Mouse (Mus musculus) kidney, embryonic 15.5 days (tissue): ENCODE measurements around the gene Cnnm1. TPM values are rescaled to one million over a fixed set of nuclear protein-coding genes. Genes with fewer than 3 reads are reported as not detected.

Source experiments
- ATAC-seq: fragments of 200-750 bp; cut with Nextera tagmentation; replicated peaks from 2 replicates; pipeline ENCODE4 v1.8.0; 2017; ENCODE audit warnings: moderate TSS enrichment; ENCODE audit not compliant: low FRiP score
- H3K27ac ChIP-seq: fragments of 300-500 bp; sonication (generic); 2 replicates; pipeline ENCODE4 v1.5.1; 2015; ENCODE audit warnings: mild to moderate bottlenecking, inconsistent platforms
- H3K27me3 ChIP-seq: fragments of 300-500 bp; sonication (generic); 2 replicates; pipeline ENCODE4 v1.6.1; 2015; ENCODE audit warnings: inconsistent platforms
- H3K36me3 ChIP-seq: fragments of 300-500 bp; sonication (generic); 2 replicates; pipeline ENCODE4 v1.6.1; 2015; ENCODE audit warnings: inconsistent platforms
- H3K4me1 ChIP-seq: fragments of 300-500 bp; sonication (generic); 2 replicates; pipeline ENCODE4 v1.6.1; 2015; ENCODE audit warnings: inconsistent platforms
- H3K4me2 ChIP-seq: fragments of 300-500 bp; sonication (generic); 2 replicates; pipeline ENCODE4 v1.6.1; 2015; ENCODE audit warnings: moderate library complexity, mild to moderate bottlenecking, inconsistent platforms
- H3K4me3 ChIP-seq: fragments of 300-500 bp; sonication (generic); replicated peaks from 2 replicates; pipeline ENCODE4 v1.5.1; 2015; ENCODE audit warnings: mild to moderate bottlenecking, inconsistent platforms
- H3K9ac ChIP-seq: fragments of 300-500 bp; sonication (generic); 2 replicates; pipeline ENCODE4 v1.6.1; 2015; ENCODE audit warnings: mild to moderate bottlenecking, inconsistent platforms
- H3K9me3 ChIP-seq: fragments of 300-500 bp; sonication (generic); replicated peaks from 2 replicates; pipeline ENCODE4 v1.6.1; 2016; ENCODE audit warnings: inconsistent platforms
- WGBS: fragments of 180-500 bp; shearing (Covaris S2); methylation state at CpG from one replicate; pipeline ENCODE4 v1.1.7; 2015; ENCODE audit warnings: mixed read lengths; 5-methylcytosine and 5-hydroxymethylcytosine counted together
- polyA plus RNA-seq: library from polyadenylated mRNA; unstranded; fragments of >200 nt; fragmentation: Nextera tagmentation; extraction: Ambion mirVana; gene quantifications from 2 replicates; pipeline ENCODE4 v1.2.1, GENCODE M21; 2015

The Cnnm1 gene
- polyA plus RNA-seq, 1 experiment from 2014 or later: 0.19 TPM

DNA sequence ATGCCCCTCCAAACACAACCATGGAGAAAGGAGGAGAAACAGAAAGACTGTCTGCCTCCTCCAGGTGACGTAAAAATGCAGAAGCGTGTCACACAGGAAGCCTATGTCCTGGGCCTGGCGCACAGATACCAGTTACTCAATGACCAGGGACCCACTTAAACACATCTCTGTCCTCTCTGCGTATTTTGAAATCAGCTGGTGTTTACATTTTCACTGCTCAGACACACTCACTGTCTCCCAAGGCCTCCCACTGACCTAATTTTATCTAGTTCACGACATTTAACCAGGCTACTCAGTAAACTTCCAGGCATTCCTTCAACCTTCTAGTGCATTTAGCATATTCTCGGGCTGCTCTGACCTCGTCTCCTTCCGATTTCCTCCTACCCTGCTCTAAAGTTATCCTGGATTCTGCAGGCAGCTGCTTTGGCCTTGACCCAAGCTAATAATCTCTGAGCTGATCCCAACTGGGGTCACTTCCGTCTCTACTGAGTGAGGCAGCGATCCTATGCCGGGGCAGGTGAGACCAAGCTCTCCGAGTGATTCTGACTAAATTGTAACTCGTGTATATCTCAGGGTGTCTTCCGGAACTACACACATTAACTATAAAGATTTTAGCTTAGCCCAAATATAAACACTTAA, 76.3 kb downstream of the Cnnm1 start:
- Histone ChIP-seq H3K4me3 (no peak overlapping the region), H3K4me2 (no peak overlapping the region), H3K36me3 (peaks cover 16% of the 10 kb centered on the region; the same call in 1 of the 2 replicates), H3K27me3 (no peaks in the 10 kb centered on the region), H3K27ac (peak overlapping the region; percentile 37; the same call in 1 of the 2 replicates), H3K9me3 (no peaks in the 10 kb centered on the region), H3K4me1 (peaks cover 21% of the 10 kb centered on the region), H3K9ac (no peak overlapping the region)
- 78% methylated on average over 14 of the region's 14 CpGs for WGBS
- no peak for ATAC-seq

DNA sequence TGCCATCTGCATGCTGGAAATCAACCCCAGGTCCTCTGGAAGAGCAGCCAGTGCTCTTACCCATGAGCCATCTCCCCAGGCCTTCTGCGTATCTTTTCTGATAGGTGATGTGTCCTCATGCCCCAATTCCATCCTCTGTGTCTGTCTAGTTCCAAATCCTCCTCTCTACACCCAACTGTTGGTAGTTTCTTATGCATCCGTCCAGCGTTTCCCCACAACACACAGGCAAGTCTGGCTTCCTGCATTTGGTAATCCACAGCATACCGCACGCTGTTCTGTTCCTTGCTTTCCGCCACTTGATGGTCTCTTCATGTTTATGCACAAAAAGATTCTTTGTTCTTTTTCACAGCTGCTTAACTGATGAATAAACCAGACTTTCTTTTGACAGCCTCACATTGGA, 77.1 kb downstream of the Cnnm1 start:
- H3K27ac ChIP-seq: no peak overlapping the region
- peaks cover 16% of the 10 kb centered on the region; the same call in 1 of the 2 replicates for H3K36me3 ChIP-seq
- WGBS: 93% methylated on average over 6 of the region's 6 CpGs
- H3K4me1 ChIP-seq: peaks cover 26% of the 10 kb centered on the region
- H3K27me3 ChIP-seq: no peaks in the 10 kb centered on the region
- no peaks in the 10 kb centered on the region for H3K9me3 ChIP-seq
- H3K4me2 ChIP-seq: no peak overlapping the region
- no peak overlapping the region for H3K4me3 ChIP-seq
- ATAC-seq: no peak
- no peak overlapping the region for H3K9ac ChIP-seq

DNA sequence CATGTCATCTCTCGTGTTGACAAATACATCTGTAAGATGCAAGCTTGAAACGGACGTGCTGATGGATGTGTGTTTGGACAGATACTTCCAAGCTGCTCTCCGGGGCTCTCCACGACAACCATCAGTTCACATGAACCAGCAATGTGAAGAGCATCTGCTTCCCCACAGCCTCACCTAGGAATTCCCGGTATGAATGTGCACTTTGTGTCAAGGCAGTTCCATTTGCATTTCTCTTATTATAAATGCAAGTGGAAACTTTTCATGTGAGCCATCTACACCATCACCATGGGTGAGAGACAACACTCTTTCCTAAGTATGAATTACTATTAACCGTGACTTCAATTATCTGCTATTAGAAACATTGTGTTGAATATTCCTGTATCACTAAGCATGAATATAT, 77.6 kb downstream of the Cnnm1 start:
- 84% methylated on average over 7 of the region's 7 CpGs for WGBS
- no peak for ATAC-seq

DNA sequence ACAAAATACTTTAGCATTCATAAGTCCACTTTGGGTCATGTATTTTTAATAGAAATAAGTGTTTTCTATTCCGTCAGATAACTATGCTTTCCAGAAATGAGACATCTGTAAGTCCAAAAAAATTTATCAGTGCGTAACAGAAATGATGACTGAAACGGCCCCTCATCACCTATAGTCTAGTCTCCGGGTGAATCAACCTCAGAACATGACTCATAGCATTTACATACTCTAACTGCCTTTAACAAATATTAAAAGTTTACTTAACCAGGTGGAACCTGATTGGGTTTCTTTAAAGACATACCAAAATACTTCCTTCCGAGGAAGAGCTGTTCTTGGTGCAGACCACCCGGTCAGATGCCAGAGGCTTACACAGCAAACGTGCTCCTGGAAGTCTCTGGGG, 78.0 kb downstream of the Cnnm1 start:
- Histone ChIP-seq H3K36me3 (peaks cover 12% of the 10 kb centered on the region; the same call in 1 of the 2 replicates), H3K4me1 (peaks cover 32% of the 10 kb centered on the region), H3K4me2 (no peak overlapping the region), H3K9ac (no peak overlapping the region), H3K27ac (no peak overlapping the region), H3K9me3 (no peaks in the 10 kb centered on the region), H3K4me3 (no peak overlapping the region), H3K27me3 (no peaks in the 10 kb centered on the region)
- WGBS: 84% methylated on average over 7 of the region's 7 CpGs
- ATAC-seq: no peak

More for the DNA sequence above, 77.6 kb downstream of the Cnnm1 start:
- H3K36me3 ChIP-seq: peaks cover 12% of the 10 kb centered on the region; the same call in 1 of the 2 replicates
- H3K27ac ChIP-seq: no peak overlapping the region
- H3K9ac ChIP-seq: no peak overlapping the region
- H3K4me2 ChIP-seq: no peak overlapping the region
- no peak overlapping the region for H3K4me3 ChIP-seq
- H3K9me3 ChIP-seq: no peaks in the 10 kb centered on the region
- H3K27me3 ChIP-seq: no peaks in the 10 kb centered on the region
- H3K4me1 ChIP-seq: peaks cover 30% of the 10 kb centered on the region

DNA sequence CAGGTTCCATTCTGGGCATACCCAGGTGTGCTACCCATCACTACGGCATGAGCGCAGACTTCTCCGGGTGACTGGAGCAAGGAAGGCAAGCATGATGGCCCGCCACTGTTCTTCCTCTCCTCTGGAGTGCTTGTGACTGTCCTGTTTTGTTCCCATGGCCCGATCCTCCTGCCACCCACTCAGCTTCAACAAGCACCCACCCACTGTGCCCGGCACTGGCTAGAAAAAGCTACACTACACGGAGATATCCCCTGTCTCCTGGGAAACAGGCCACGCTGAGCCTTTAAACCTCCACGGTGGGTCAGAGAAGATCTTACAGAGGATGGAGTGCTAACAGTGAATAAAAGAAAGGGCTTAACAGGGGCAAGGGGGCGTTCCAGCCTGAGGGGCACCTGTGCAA, 79.0 kb downstream of the Cnnm1 start:
- no peaks in the 10 kb centered on the region for H3K9me3 ChIP-seq
- H3K4me3 ChIP-seq: no peak overlapping the region
- peaks cover 40% of the 10 kb centered on the region for H3K4me1 ChIP-seq
- no peak overlapping the region for H3K4me2 ChIP-seq
- peaks cover 8% of the 10 kb centered on the region; the same call in 1 of the 2 replicates for H3K36me3 ChIP-seq
- ATAC-seq: no peak
- no peak overlapping the region for H3K9ac ChIP-seq
- WGBS: 93% methylated on average over 10 of the region's 10 CpGs
- H3K27me3 ChIP-seq: no peaks in the 10 kb centered on the region
- H3K27ac ChIP-seq: no peak overlapping the region

GRCm38 (mm10) chr19:43520402-43520801, 80.2 kb downstream of the Cnnm1 start:
- H3K9me3 ChIP-seq: no peaks in the 10 kb centered on the region
- peaks cover 46% of the 10 kb centered on the region for H3K4me1 ChIP-seq
- no peak for ATAC-seq
- H3K27me3 ChIP-seq: no peaks in the 10 kb centered on the region
- 0 out of 2 replicates have a peak, but pooled peaks cover 3% of the 10 kb centered on the region for H3K36me3 ChIP-seq
- no peak overlapping the region for H3K27ac ChIP-seq
- H3K4me2 ChIP-seq: no peak overlapping the region
- no peak overlapping the region for H3K9ac ChIP-seq
- H3K4me3 ChIP-seq: no peak overlapping the region
- 67% methylated on average over 10 of the region's 10 CpGs for WGBS

GRCm38 (mm10) chr19:43521362-43521761, 81.1 kb downstream of the Cnnm1 start:
- Histone ChIP-seq H3K9ac (no peak overlapping the region), H3K9me3 (no peaks in the 10 kb centered on the region), H3K4me3 (no peak overlapping the region), H3K4me1 (peaks cover 42% of the 10 kb centered on the region), H3K27ac (no peak overlapping the region), H3K4me2 (no peak overlapping the region), H3K36me3 (0 out of 2 replicates have a peak, but pooled peaks cover 3% of the 10 kb centered on the region), H3K27me3 (peaks cover 3% of the 10 kb centered on the region)
- ATAC-seq: no peak
- WGBS: 37% methylated on average over 8 of the region's 8 CpGs

- no peak for ATAC-seq
- H3K9me3 ChIP-seq: no peaks in the 10 kb centered on the region
- 0 out of 2 replicates have a peak, but pooled peaks cover 3% of the 10 kb centered on the region for H3K36me3 ChIP-seq
- H3K27me3 ChIP-seq: peaks cover 7% of the 10 kb centered on the region
- H3K4me1 ChIP-seq: peaks cover 42% of the 10 kb centered on the region
- H3K4me2 ChIP-seq: no peak overlapping the region
- H3K4me3 ChIP-seq: no peak overlapping the region
- WGBS: 80% methylated on average over 9 of the region's 9 CpGs
- H3K27ac ChIP-seq: no peak overlapping the region
- no peak overlapping the region for H3K9ac ChIP-seq
These were observed 81.8 kb downstream of the Cnnm1 start for GRCm38 (mm10) chr19:43521996-43522395.

- Histone ChIP-seq H3K27ac (0 out of 2 replicates have a peak overlapping the region, but pooled peaks have one; percentile 79), H3K4me2 (peak overlapping the region; percentile 81), H3K27me3 (peaks cover 12% of the 10 kb centered on the region), H3K9me3 (no peaks in the 10 kb centered on the region), H3K4me1 (peaks cover 42% of the 10 kb centered on the region), H3K9ac (peak overlapping the region; percentile 60), H3K36me3 (no peaks in the 10 kb centered on the region), H3K4me3 (peak overlapping the region; percentile 77)
- 7% methylated on average over 12 of the region's 12 CpGs for WGBS
- ATAC-seq: no peak
These were observed 83.3 kb downstream of the Cnnm1 start for GRCm38 (mm10) chr19:43523551-43523950.

- H3K4me1 ChIP-seq: peaks cover 40% of the 10 kb centered on the region
- WGBS: under 1% methylated on average over 58 of the region's 58 CpGs
- H3K27ac ChIP-seq: peak within 1 kb of the TSS; percentile 79
These were observed 84.2 kb downstream of the Cnnm1 start, which contains the start of gene Got1 for GRCm38 (mm10) chr19:43524187-43525103. TSS of gene Got1 (minus strand) at chr19:43524605.

GRCm38 (mm10) chr19:43525104-43525482, 84.9 kb downstream of the Cnnm1 start:
- H3K4me1 ChIP-seq: peaks cover 41% of the 10 kb centered on the region
- peaks cover 12% of the 10 kb centered on the region for H3K27me3 ChIP-seq
- ATAC-seq: no peak
- WGBS: 9% methylated on average over 10 of the region's 10 CpGs
- H3K36me3 ChIP-seq: no peaks in the 10 kb centered on the region
- H3K27ac ChIP-seq: peak overlapping the region; percentile 76
- peak overlapping the region; percentile 81 for H3K4me2 ChIP-seq
- H3K9me3 ChIP-seq: no peaks in the 10 kb centered on the region
- peak overlapping the region; percentile 77 for H3K4me3 ChIP-seq
- peak overlapping the region; percentile 58 for H3K9ac ChIP-seq

More at GRCm38 (mm10) chr19:43524187-43525103, 84.2 kb downstream of the Cnnm1 start, which contains the start of gene Got1:
- ATAC-seq: peak; percentile 99
- Histone ChIP-seq H3K9me3 (no peaks in the 10 kb centered on the region), H3K9ac (peak within 1 kb of the TSS; percentile 60), H3K4me2 (peak within 1 kb of the TSS; percentile 81), H3K36me3 (no peaks in the 10 kb centered on the region), H3K27me3 (peaks cover 12% of the 10 kb centered on the region), H3K4me3 (peak within 1 kb of the TSS; percentile 77)

DNA sequence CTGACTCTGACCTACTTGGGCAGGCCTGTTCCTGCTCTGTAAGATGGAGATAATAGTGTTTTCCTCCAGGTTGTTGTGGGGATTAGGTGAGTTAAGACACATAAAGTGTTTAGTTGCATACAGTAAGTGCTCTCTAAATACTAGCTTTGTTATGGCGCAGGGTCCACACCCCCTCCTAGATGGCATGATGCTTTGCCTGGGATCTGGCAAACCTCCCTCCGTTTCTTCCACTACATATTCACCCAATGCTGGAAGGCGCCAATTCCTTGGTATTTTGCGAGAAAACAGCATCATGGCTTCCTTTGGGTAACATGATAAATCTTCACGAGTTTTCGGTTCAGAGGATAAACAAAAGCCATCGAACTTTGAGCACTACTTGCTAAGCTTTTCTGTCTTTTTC, 85.3 kb downstream of the Cnnm1 start:
- ATAC-seq: no peak
- H3K4me3 ChIP-seq: no peak overlapping the region
- H3K27ac ChIP-seq: no peak overlapping the region
- H3K4me2 ChIP-seq: peak overlapping the region; percentile 81; the same call in 1 of the 2 replicates
- peaks cover 12% of the 10 kb centered on the region for H3K27me3 ChIP-seq
- WGBS: 86% methylated on average over 7 of the region's 7 CpGs
- H3K9ac ChIP-seq: no peak overlapping the region
- no peaks in the 10 kb centered on the region for H3K36me3 ChIP-seq
- no peaks in the 10 kb centered on the region for H3K9me3 ChIP-seq
- H3K4me1 ChIP-seq: peaks cover 39% of the 10 kb centered on the region
